Mouse (Mus musculus): ENCODE measurements at regions not wholly inside any gene's neighbourhood (a gene's known extent, or its start where the extent isn't known, plus 50 kb on each side); places are given as distances from the start of the nearest gene placed in this dataset.

DNA sequence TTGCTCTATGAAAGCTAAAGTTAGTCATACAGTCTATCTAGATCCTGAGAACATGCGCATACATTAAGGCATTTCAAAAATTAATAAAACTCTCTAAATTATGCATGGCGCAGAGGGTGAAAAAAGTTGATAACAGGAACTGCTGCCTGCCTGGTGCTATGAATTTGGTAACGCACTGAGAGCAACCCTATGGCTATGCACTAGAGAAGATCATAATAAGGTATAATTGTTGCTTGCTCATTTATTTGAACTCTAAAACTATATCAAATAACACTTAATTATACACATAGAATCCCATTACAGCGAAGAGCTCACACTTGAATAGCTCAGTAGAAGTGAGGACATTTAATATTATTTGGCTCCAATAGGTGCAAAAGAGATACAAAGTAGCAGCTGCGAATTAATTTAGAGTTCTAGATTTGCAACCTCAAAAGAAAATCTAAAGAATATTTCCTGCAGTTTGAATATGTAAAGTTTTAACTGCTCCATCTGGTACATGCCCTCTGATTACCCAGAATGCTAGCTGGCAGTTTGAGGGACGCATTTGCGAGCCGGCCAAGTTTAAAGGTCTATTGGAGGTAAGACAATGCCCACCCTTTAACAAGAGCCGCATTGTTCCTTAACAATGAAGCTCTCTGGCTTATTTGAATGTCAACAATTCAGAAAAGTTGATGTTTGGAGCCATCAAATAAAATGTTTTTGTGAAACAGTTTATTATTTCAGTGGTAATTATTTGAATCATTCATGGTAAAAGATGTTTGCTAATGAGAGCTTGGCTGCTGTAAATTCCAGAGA is 56.0 kb upstream of the Fbxl4 start:
- TF ChIP-seq GATA1 (IDR thresholded peaks at IDR 0.05; ENCODE audit: borderline replicate concordance, low read length): no peak
- TF ChIP-seq FLI1 (IDR thresholded peaks at IDR 0.05; ENCODE audit: low read length): no peak
